Mouse (Mus musculus) hindbrain, postnatal 0 days (tissue): ENCODE data around the gene Stard9. TPM values are rescaled to one million over a fixed set of nuclear protein-coding genes. Genes with fewer than 3 reads are reported as not detected.

Experiments
- ATAC-seq: fragments of 200-750 bp; cut with Nextera tagmentation; 2 replicates; pipeline ENCODE4 v1.8.0; 2017; ENCODE audit warnings: mild to moderate bottlenecking, moderate TSS enrichment, moderate library complexity
- DNase-seq: peaks from one replicate; pipeline ENCODE4 v3.0.0-alpha.2; 2015; ENCODE audit warnings: low spot score
- H3K27ac ChIP-seq: fragments of 300-500 bp; sonication (generic); 2 replicates; pipeline ENCODE4 v1.5.1; 2014; ENCODE audit warnings: mild to moderate bottlenecking
- H3K27me3 ChIP-seq: fragments of 300-500 bp; sonication (generic); 2 replicates; pipeline ENCODE4 v1.6.1; 2014; ENCODE audit warnings: low read length, mixed read lengths; ENCODE audit not compliant: insufficient read depth
- H3K36me3 ChIP-seq: fragments of 300-500 bp; sonication (generic); 2 replicates; pipeline ENCODE4 v1.6.1; 2014; ENCODE audit warnings: low read length, mixed read lengths; ENCODE audit not compliant: insufficient read depth
- H3K4me1 ChIP-seq: fragments of 300-500 bp; sonication (generic); 2 replicates; pipeline ENCODE4 v1.6.1; 2014; ENCODE audit warnings: antibody characterized with exemption, low read length, mixed read lengths; ENCODE audit not compliant: insufficient read depth
- H3K4me2 ChIP-seq: fragments of 300-500 bp; sonication (generic); 2 replicates; pipeline ENCODE4 v1.6.1; 2014; ENCODE audit warnings: low read depth, mild to moderate bottlenecking, low read length, moderate library complexity, mixed read lengths
- H3K4me3 ChIP-seq: fragments of 300-500 bp; sonication (generic); 2 replicates; pipeline ENCODE4 v1.5.1; 2014; ENCODE audit warnings: low read length
- H3K9ac ChIP-seq: fragments of 300-500 bp; sonication (generic); replicated peaks from 2 replicates; pipeline ENCODE4 v1.6.1; 2014; ENCODE audit warnings: mild to moderate bottlenecking, low read length, moderate library complexity, mixed read lengths
- H3K9me3 ChIP-seq: fragments of 300-500 bp; sonication (generic); 2 replicates; pipeline ENCODE4 v1.6.1; 2016; ENCODE audit warnings: low read length, mixed read lengths
- CTCF ChIP-seq: IDR thresholded peaks from 2 replicates; pipeline ENCODE4 v1.5.1; 2016; ENCODE audit warnings: antibody characterized with exemption, control low read depth, low read depth
- WGBS: fragments of 180-500 bp; shearing (Covaris S2); extraction: QIAGEN DNeasy Blood & Tissue Kit; methylation state at CpG from one replicate; pipeline ENCODE4 v1.1.7; 2014; 5-methylcytosine and 5-hydroxymethylcytosine counted together
- polyA plus RNA-seq: library from polyadenylated mRNA; unstranded; fragments of >200 nt; fragmentation: Nextera tagmentation; extraction: Ambion mirVana; gene quantifications from 2 replicates; pipeline ENCODE4 v1.2.1, GENCODE M21; 2015
- total RNA-seq: library from RNA; depleted of rRNA; stranded (reverse); fragments of >200 nt; gene quantifications from 2 replicates; pipeline ENCODE4 v1.2.3, GENCODE M21; 2014

Stard9 gene
- total and polyA plus RNA-seq, 2 experiments from 2014 or later: 3.1 to 18.5 TPM

GRCm38 (mm10) chr2:120630655-120631054 is 1.7 kb downstream of the Stard9 start:
- Histone ChIP-seq H3K9me3 (no peaks in the 10 kb centered on the region), H3K4me2 (no peak overlapping the region), H3K4me3 (no peak overlapping the region), H3K36me3 (peaks cover 11% of the 10 kb centered on the region; the same call in 1 of the 2 replicates), H3K27ac (no peak overlapping the region), H3K9ac (no peak overlapping the region), H3K27me3 (no peaks in the 10 kb centered on the region), H3K4me1 (peaks cover 9% of the 10 kb centered on the region)
- WGBS: 68% methylated on average over 2 of the region's 2 CpGs
- no peak for ATAC-seq
- no peak for TF ChIP-seq CTCF
- no peak for DNase-seq

- Histone ChIP-seq H3K4me3 (no peak overlapping the region), H3K4me2 (no peak overlapping the region), H3K27ac (no peak overlapping the region), H3K36me3 (peaks cover 11% of the 10 kb centered on the region; the same call in 1 of the 2 replicates), H3K4me1 (peaks cover 9% of the 10 kb centered on the region), H3K27me3 (no peaks in the 10 kb centered on the region), H3K9me3 (no peaks in the 10 kb centered on the region), H3K9ac (no peak overlapping the region)
- DNase-seq (no peak), ATAC-seq (no peak)
- WGBS: 87% methylated on average over 2 of the region's 2 CpGs
- no peak for TF ChIP-seq CTCF
Measured at GRCm38 (mm10) chr2:120631521-120631920, 2.6 kb downstream of the Stard9 start.

GRCm38 (mm10) chr2:120631957-120632356 is 3.0 kb downstream of the Stard9 start:
- Histone ChIP-seq H3K36me3 (peaks cover 11% of the 10 kb centered on the region; the same call in 1 of the 2 replicates), H3K4me2 (no peak overlapping the region), H3K27me3 (no peaks in the 10 kb centered on the region), H3K9me3 (no peaks in the 10 kb centered on the region), H3K4me1 (peaks cover 9% of the 10 kb centered on the region), H3K9ac (no peak overlapping the region), H3K4me3 (no peak overlapping the region), H3K27ac (no peak overlapping the region)
- no peak for TF ChIP-seq CTCF
- DNase-seq (peak; percentile 12), ATAC-seq (no peak)
- 68% methylated on average over 4 of the region's 4 CpGs for WGBS

- Histone ChIP-seq H3K4me1 (no peaks in the 10 kb centered on the region), H3K9me3 (no peaks in the 10 kb centered on the region), H3K27ac (no peak overlapping the region), H3K9ac (no peak overlapping the region), H3K27me3 (no peaks in the 10 kb centered on the region), H3K4me2 (no peak overlapping the region), H3K4me3 (no peak overlapping the region), H3K36me3 (no peaks in the 10 kb centered on the region)
- ATAC-seq (no peak), DNase-seq (no peak)
- no peak for TF ChIP-seq CTCF
- WGBS: 93% methylated on average over 8 of the region's 8 CpGs
Measured at GRCm38 (mm10) chr2:120640835-120641234, 11.9 kb downstream of the Stard9 start.

GRCm38 (mm10) chr2:120643836-120644235 is 14.9 kb downstream of the Stard9 start:
- Histone ChIP-seq H3K9ac (no peak overlapping the region), H3K4me1 (no peaks in the 10 kb centered on the region), H3K27me3 (no peaks in the 10 kb centered on the region), H3K36me3 (no peaks in the 10 kb centered on the region), H3K4me2 (no peak overlapping the region), H3K9me3 (no peaks in the 10 kb centered on the region), H3K4me3 (no peak overlapping the region), H3K27ac (peak overlapping the region; percentile 51)
- DNase-seq (peak; percentile 72), ATAC-seq (peak; percentile 83)
- 42% methylated on average over 7 of the region's 7 CpGs for WGBS
- TF ChIP-seq CTCF: no peak

- ATAC-seq (no peak), DNase-seq (no peak)
Measured at GRCm38 (mm10) chr2:120646777-120647176, 17.9 kb downstream of the Stard9 start.

GRCm38 (mm10) chr2:120652256-120652924 is 23.5 kb downstream of the Stard9 start:
- no peaks in the 10 kb centered on the region for H3K9me3 ChIP-seq
- ATAC-seq (no peak), DNase-seq (peak; percentile 9)
- no peak overlapping the region for H3K4me3 ChIP-seq
- H3K27me3 ChIP-seq: no peaks in the 10 kb centered on the region
- H3K27ac ChIP-seq: peak overlapping the region; percentile 26; the same call in 1 of the 2 replicates
- no peaks in the 10 kb centered on the region for H3K36me3 ChIP-seq
- no peak overlapping the region for H3K9ac ChIP-seq
- WGBS: 71% methylated on average over 7 of the region's 7 CpGs
- H3K4me1 ChIP-seq: 0 out of 2 replicates have a peak, but pooled peaks cover 4% of the 10 kb centered on the region
- no peak for TF ChIP-seq CTCF
- no peak overlapping the region for H3K4me2 ChIP-seq

More at GRCm38 (mm10) chr2:120646777-120647176, 17.9 kb downstream of the Stard9 start:
- TF ChIP-seq CTCF: no peak
- WGBS: 74% methylated on average over 4 of the region's 4 CpGs
- no peaks in the 10 kb centered on the region for H3K27me3 ChIP-seq
- H3K36me3 ChIP-seq: no peaks in the 10 kb centered on the region
- no peak overlapping the region for H3K9ac ChIP-seq
- no peak overlapping the region for H3K4me3 ChIP-seq
- no peak overlapping the region for H3K4me2 ChIP-seq
- no peaks in the 10 kb centered on the region for H3K9me3 ChIP-seq
- no peak overlapping the region for H3K27ac ChIP-seq
- H3K4me1 ChIP-seq: no peaks in the 10 kb centered on the region
